Mouse (Mus musculus) ES-Bruce4 (cell line): ENCODE measurements around the gene Hist1h3f.

Experiments
- CTCF ChIP-seq: IDR thresholded peaks from one replicate; pipeline ENCODE4 v1.8.1; 2011; ENCODE audit warnings: low read depth, low read length
- EP300 ChIP-seq: IDR thresholded peaks from 2 replicates; pipeline ENCODE4 v1.6.1; 2011; ENCODE audit warnings: low read depth, low read length; ENCODE audit not compliant: insufficient read depth
- POLR2A ChIP-seq: IDR thresholded peaks from one replicate; pipeline ENCODE4 v1.8.1; 2011; ENCODE audit warnings: low read length; ENCODE audit not compliant: insufficient read depth

GRCm38 (mm10) chr13:23555839-23556416 is 12.1 kb downstream of the Hist1h3f start:
- no peak for TF ChIP-seq CTCF
- peak; percentile 92 for TF ChIP-seq POLR2A
- TF ChIP-seq EP300, result no peak
